Mouse (Mus musculus) gastrocnemius, postnatal 36 days (tissue): ENCODE results near the gene Sfxn2. TPM values are rescaled to one million over a fixed set of nuclear protein-coding genes. Genes with fewer than 3 reads are reported as not detected.

Experiments used
- DNase-seq, 2 experiments: peaks; one replicate each; pipeline ENCODE4 v3.0.0; 2022
- intact Hi-C: fragments of 180-260 bp; cut with DNase I; formaldehyde crosslinking; loops from one replicate; pipeline ENCODE4 v1.15.1; 2025
- total RNA-seq, 2 experiments: library from RNA; stranded (reverse); gene quantifications; 2 replicates each; pipeline ENCODE4 v1.2.3; 2021

Gene Sfxn2
- total RNA-seq, 2 experiments from 2014 or later: 2.7 to 4.1 TPM

- intact Hi-C loops: loop anchor here (10.0 kb wide), 2 partner anchors 272 to 372 kb away; no protein-coding TSS in a partner anchor
- DNase-seq: no peak
These were observed 19.7 kb downstream of the Sfxn2 start for GRCm38 (mm10) chr19:46592751-46593439.

- intact Hi-C loops: loop anchor here (10.0 kb wide), 2 partner anchors 267 to 367 kb away; no protein-coding TSS in a partner anchor
- no peak for DNase-seq
These were observed 25.0 kb downstream of the Sfxn2 start for GRCm38 (mm10) chr19:46598187-46598586.

GRCm38 (mm10) chr19:46598720-46599252 is 25.6 kb downstream of the Sfxn2 start, which contains the start of gene Wbp1l:
Wbp1l (plus strand) TSS chr19:46599084.
- DNase-seq: peak; percentile 91 to 94
- intact Hi-C loops: loop anchor here (10.0 kb wide), 2 partner anchors 266 to 366 kb away; no protein-coding TSS in a partner anchor

GRCm38 (mm10) chr19:46599375-46600256 is 26.5 kb downstream of the Sfxn2 start:
- intact Hi-C loops: loop anchor here (10.0 kb wide), 2 partner anchors 265 to 365 kb away; no protein-coding TSS in a partner anchor

GRCm38 (mm10) chr19:46600371-46600770 is 27.2 kb downstream of the Sfxn2 start:
- intact Hi-C loops: no loop called here
- no peak for DNase-seq

More at GRCm38 (mm10) chr19:46599375-46600256, 26.5 kb downstream of the Sfxn2 start:
- DNase-seq: no peak

- intact Hi-C loops: no loop called here
These were observed 28.3 kb downstream of the Sfxn2 start for GRCm38 (mm10) chr19:46601491-46601890.

GRCm38 (mm10) chr19:46602406-46602805 is 29.2 kb downstream of the Sfxn2 start:
- DNase-seq: no peak
- intact Hi-C loops: no loop called here

More at GRCm38 (mm10) chr19:46601491-46601890, 28.3 kb downstream of the Sfxn2 start:
- no peak for DNase-seq

GRCm38 (mm10) chr19:46606718-46607117 is 33.6 kb downstream of the Sfxn2 start:
- intact Hi-C loops: loop anchor here (5.0 kb wide), 1 partner anchor 41 kb away; no protein-coding TSS in a partner anchor
- no peak for DNase-seq

- DNase-seq: no peak
- intact Hi-C loops: loop anchor here (5.0 kb wide), 1 partner anchor 40 kb away; no protein-coding TSS in a partner anchor
These were observed 34.3 kb downstream of the Sfxn2 start for GRCm38 (mm10) chr19:46607424-46607823.

GRCm38 (mm10) chr19:46608158-46608557 is 35.0 kb downstream of the Sfxn2 start:
- intact Hi-C loops: loop anchor here (5.0 kb wide), 1 partner anchor 39 kb away; no protein-coding TSS in a partner anchor
- DNase-seq: no peak

- intact Hi-C loops: no loop called here
- DNase-seq: no peak
These were observed 43.2 kb downstream of the Sfxn2 start for GRCm38 (mm10) chr19:46616378-46616777.

GRCm38 (mm10) chr19:46617361-46617760 is 44.2 kb downstream of the Sfxn2 start:
- DNase-seq: no peak

GRCm38 (mm10) chr19:46618322-46618721 is 45.2 kb downstream of the Sfxn2 start:
- intact Hi-C loops: no loop called here
- DNase-seq: no peak

More at GRCm38 (mm10) chr19:46617361-46617760, 44.2 kb downstream of the Sfxn2 start:
- intact Hi-C loops: no loop called here

GRCm38 (mm10) chr19:46619001-46619400 is 45.8 kb downstream of the Sfxn2 start:
- intact Hi-C loops: no loop called here
- DNase-seq: no peak

- intact Hi-C loops: no loop called here
- DNase-seq: no peak
These were observed 46.4 kb downstream of the Sfxn2 start for GRCm38 (mm10) chr19:46619518-46619917.

- no peak for DNase-seq
- intact Hi-C loops: no loop called here
These were observed 47.0 kb downstream of the Sfxn2 start for GRCm38 (mm10) chr19:46620016-46620808.

- intact Hi-C loops: no loop called here
- no peak for DNase-seq
These were observed 48.3 kb downstream of the Sfxn2 start for GRCm38 (mm10) chr19:46621236-46622183.

- intact Hi-C loops: no loop called here
These were observed 49.6 kb downstream of the Sfxn2 start for GRCm38 (mm10) chr19:46622659-46623193.

More at GRCm38 (mm10) chr19:46622659-46623193, 49.6 kb downstream of the Sfxn2 start:
- no peak for DNase-seq
